Mouse (Mus musculus) mesoderm, embryonic 11.5 days (tissue): ENCODE results near the gene Myo9b.
A peak's percentile ranks its signal among the peaks of the same experiment; 100 is the strongest.
"Not testable (repeated sequence)": the region's sequence is repeated elsewhere in the genome, so short reads cannot be mapped to it uniquely, and the experiment has no call there.

Experiments used
- DNase-seq: peaks from one replicate; pipeline ENCODE4 v3.0.0-alpha.2; 2012; ENCODE audit warnings: low read depth, low spot score

Gene Myo9b

DNA sequence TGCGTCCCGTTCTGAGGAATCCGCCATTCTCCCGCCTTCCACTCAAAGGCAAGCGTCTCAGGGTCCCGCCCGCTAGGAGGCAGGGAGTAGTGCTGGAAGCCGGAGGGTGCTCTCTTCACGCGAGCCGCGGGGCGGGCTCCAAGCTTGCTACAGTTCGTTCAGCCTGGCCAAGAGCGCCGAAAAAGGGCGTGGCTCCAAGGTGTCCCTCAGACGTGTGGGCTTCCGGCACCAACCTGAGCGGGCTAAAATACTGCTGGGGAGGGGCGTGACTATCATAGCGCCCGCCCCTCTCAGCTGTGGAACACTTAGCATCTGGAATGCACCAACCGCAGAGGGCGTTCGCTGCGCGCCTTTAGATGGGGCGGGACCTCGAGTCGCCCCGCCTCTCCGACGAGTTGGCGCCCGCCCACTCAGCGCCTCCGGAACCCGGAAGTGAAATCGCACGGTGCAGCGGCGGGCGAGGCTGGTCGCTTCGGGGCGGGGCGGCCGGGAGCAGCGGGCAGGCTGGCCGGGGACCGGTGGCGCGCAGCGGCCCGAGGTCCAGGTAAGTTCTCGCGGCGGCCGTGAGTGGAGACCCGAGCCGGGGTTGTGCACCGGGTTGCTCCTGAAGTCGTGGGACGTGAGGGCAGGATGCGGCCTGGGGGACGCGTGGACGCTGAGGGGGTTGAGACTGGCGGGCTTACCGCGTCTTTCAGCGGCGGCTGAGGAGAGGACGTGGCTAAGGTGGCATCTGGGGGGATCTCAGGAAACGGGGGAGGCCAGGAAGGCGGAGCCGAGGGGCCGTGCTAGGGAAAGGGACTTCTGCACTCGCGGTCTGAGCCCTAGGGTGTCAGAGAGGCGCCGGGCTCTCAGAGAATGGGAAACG lies at the start of gene Myo9b, which contains the start of gene Haus8:
Gene Myo9b (plus strand): TSS at position 429 of the 865 bp plus-strand sequence.
Gene Haus8 (minus strand): TSS at position 649 of the 865 bp plus-strand sequence.
- DNase-seq, result peak; percentile 98

DNA sequence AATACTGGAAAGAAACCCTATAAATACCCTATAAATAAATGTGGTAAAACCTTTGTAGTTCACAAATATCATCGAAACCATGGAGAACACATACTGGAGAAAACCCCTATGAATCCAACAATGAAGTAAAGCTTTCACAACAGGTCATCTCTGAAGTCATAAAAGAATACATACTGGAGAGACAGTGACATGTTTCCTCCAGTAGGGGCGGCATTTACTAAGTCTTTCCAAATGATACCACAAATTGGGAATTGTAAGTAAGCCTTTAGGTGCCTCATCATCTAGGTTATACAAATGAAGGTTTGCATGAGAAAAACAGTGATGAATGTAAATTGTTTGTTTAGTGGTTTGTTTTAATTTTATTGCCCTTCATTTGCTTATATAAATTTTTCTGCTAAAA lies 48.0 kb upstream of the Myo9b start:
- no peak for DNase-seq

DNA sequence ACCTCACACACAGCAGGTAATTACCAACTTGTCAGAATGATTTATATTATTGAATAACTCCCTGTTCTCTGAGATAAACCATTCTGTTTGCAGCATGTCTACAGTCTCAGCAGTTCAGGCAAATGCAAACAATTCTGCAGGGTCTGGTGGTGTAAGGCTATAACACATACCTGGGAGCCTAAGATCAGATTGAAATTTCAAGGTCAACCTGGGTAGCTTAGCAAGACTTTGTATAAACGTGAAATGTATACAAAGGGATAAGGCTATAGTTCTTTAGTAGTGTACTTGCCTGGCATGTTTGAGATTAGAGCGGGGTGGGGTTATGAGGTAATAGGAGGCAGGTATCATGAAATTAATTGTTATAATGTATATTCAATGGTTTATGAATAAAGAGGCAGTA lies 29.8 kb upstream of the Myo9b start:
- DNase-seq, result no peak

DNA sequence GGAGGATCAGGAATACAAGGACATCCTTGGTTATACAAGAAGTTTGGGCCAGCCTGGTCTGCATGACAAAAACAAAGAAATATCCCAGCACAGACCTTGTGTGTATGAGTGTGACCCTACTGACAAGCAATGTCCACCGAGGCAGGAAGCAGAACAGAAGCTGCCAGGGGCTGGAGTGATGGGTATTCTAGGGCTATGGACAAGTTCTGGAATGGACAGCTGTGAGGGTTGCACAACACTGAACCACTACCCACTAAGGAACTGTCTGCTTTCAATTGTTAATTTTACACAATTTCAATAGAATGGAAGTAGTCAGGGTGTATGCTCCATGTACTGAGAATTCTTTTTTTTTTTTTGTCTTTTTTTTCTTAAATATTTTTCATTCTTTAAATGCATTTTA lies 24.3 kb upstream of the Myo9b start:
- DNase-seq, result no peak

DNA sequence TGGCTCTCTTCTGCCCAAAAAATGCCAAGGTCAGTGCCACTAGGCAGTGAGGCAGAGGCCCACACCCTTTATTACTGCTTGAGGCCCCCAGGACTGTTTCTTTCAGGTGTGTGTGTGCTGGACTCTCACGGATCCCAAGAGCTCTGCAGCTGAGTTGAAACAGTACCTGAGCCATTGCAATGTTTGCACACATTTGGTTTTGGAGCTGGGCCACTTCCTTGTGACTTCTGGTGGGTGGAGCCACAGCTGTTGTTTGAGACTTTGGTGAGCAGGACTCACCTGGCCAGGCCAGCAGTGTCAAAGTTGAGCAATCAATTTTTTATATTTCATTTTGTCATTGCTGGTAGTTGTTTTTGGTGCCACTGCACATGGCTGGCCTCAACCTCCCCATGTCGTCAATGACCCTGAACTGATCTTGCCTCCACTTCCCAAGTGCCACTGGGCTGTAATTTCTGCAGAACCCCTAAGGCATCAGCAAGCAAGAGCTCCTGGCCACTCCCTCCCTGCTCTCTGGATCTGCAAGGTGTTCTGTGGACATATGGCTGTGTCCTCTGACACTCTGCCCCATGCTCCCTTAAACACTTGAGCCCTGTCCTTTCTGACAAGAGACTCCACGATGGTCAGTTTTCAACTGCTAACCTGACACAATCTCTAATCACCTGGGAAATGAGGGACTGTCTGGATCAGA lies 15.8 kb upstream of the Myo9b start:
- DNase-seq, result no peak

DNA sequence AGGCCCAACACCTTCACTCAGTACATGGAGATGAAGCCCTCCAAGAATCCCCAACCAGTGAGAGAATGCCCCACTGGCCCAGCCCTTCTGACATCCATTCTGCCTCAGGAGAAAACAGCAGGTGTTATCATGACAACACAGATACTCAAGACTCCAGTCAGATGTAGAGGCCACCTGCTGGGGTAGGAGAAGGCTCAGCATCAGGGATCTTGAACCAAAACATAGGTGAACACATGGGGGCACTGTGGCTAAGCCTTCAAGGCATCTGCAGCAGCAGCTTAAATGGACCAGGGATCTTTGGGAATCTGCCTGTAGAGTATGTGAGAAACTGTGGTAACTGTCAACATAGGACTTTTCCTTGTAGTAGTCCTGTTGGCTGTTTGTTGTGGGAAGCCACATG lies 11.3 kb upstream of the Myo9b start:
- no peak for DNase-seq

DNA sequence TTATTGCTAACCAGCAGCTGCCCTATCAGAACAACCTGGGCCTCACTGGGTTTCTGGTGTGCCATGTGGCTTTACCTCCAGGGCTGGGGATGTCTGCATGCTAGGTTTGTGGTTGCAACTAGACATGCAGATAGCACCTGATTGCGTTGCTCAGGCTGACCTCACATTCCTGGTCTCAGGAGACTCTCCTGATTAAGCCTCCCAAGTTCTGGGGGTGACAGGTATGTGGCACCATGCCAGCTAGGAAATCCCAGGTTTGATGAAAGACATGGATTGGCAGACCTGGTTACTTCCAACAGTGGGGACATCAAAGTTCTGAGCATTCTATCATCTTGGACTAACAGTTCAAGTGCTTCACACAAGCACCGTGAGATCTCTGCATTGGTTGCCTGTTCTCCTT lies 4.8 kb upstream of the Myo9b start:
- no peak for DNase-seq

DNA sequence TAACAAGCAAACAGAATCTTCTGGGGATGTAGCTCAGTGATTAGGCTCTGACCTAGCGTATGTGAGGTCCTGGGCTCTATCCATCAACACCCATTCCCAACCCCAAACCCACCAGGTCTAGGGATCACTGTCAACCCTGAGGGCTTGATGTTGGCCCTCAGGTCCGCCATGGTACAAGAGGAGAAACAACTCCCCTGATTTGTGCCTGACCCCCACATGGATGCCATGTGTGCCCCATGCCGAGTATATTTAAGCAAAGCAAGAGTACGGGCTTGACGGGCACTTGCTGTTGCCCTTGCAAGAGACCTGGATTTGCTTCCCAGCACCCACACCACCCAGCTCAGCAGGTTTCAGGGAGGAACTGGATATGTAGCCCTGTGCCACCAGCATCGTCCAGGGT lies 4.2 kb upstream of the Myo9b start:
- not testable (repeated sequence) for DNase-seq

DNA sequence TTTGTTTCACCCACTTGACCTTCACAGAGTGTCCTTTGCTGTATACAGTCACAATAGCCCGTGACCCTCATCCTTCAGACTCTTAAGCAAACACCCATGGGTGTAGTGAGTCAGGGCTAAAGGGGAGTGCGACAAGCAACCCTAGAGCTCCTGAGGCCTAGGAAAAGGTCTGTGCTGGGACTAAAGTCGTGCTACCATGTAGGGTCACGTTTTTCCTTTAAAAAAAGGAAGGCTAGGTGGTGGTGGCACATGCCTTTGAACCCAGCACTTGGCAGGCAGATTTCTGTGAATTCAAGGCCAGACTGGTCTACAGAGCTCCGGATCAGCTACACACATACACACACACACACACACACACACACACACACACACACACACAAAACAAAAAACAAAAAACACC lies 884 bp upstream of the Myo9b start:
- DNase-seq, result no peak

DNA sequence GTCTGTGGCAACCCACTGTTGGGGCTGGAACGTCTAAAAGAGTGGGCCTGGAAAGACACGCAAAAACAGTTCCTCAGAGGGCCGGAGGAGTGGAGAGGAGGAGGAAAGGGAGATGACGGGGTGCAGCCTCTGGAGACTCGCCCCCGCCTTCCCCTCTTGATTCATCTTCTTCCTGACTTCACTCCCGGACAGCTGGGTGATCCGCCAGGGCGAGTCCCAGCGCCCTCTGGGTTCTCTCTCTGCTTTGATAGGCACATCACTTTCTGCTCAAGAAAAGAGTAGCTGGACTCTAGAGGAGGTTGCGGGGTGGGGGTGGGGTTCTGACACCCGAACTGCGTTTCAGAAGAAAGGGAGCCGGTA lies 617 bp downstream of the Myo9b start:
- DNase-seq, result peak; percentile 51

DNA sequence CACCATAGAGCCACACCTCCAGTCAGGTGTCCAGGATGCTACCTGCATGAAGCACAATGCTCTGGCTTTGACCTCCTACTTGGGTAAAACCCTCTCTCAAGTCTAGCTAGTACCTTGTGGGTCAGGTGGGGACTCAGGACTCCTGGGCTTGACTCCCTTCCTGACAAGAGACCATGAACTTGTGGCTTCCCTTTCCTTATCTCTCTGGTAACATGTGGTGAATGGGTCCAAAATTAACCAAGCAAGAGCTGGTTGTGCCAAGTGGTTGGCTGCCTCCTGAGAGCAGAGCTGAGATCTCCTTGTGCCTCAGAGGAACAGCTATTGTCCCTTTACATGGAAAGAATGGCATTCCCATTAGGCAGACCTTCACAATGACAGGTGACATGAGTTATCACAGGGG lies 2.0 kb downstream of the Myo9b start:
- no peak for DNase-seq

DNA sequence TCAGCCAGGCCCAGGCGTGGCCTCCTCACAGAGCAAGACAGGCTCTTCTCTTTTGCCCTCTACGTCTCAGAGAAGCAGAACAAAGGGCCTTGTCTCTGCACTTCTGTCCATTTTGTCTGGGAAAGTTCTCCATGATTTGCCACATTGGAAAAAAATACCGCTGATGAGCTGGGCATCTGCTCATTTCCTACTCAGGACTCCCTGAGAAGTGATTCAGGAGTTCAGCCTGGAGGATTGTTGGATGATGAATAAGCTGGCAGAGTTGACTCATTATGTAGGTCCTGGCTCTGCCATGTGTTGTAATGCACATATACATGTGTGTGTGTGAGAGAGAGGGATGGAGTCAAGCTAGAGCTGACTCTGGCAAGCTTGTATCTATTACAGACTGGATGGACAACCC lies 3.7 kb downstream of the Myo9b start:
- no peak for DNase-seq

DNA sequence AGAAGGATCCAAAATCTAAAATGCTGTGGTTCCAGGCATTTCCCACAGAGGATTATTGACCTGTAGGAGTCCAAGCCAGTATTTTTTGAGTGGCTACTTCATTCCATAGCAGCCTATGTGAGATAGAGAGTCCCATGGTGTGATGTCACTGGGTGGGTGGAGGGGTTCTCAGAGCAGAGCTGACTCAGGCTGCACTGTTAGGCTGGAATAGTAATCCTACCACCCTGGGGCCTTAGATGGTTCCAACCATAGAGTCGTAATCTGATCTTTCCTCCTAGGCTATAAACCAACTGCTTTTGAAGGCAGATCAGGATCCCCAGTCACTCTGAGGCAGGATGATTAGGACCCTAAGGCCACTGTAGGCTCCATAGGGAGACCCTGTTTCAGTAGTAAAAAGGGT lies 6.9 kb downstream of the Myo9b start:
- not testable (repeated sequence) for DNase-seq

DNA sequence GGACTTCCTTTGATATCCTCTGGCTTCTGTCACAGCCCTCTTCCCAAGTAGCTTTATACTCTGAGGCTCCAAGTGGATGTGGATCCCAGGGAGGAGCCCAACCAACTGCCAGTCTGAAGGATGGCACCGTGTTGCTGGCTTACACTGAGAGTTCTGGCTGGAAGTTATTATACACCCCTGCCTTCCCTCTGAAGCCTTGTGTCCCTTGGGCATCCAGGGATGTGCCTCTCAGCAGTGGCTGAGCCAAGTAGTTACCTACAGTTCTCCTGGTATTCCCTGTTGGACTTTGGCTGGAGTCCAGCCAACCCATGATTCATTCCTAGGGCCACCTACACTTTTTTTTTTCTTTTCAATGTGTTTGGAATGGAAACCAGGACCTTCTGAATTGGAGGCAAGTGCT lies 9.2 kb downstream of the Myo9b start:
- DNase-seq, result not testable (repeated sequence)

DNA sequence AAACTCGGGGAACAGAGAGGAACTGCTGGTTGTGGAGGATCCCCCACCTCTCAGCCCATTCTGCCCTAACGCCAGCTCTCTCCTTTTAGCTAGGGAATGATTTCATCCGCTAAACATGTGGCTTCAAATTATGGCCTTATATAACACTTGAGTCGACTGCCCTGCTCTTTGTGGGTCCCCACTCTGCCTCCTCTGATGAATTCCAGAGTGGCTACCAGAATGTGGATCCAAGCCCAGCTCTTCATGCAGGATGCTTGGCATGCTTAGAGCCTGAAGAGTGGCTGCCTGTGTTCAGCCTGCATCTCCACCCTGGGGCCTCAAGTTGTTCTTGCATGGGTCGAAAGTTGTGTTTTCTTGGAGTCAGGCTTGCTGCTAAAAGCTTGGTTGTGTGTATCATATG lies 10.1 kb downstream of the Myo9b start:
- no peak for DNase-seq

DNA sequence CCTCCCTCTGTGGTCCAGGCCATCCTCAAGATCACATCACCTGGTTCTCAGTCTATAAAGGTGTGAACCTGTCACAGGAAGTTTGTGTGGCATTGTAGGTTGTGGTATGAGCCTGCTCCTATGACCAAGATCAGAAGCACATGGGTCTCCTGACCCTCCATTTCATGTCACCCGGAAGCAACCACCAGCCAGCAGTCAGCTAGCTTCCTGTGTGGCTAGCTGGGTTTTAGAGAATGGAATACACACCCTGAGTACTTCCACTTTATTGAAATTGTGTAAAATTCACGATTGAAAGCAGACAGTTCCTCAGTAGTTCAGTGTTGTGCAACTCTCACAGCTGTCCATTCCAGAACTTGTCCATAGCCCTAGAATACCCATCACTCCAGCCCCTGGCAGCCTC lies 13.7 kb downstream of the Myo9b start:
- DNase-seq, result not testable (repeated sequence)

DNA sequence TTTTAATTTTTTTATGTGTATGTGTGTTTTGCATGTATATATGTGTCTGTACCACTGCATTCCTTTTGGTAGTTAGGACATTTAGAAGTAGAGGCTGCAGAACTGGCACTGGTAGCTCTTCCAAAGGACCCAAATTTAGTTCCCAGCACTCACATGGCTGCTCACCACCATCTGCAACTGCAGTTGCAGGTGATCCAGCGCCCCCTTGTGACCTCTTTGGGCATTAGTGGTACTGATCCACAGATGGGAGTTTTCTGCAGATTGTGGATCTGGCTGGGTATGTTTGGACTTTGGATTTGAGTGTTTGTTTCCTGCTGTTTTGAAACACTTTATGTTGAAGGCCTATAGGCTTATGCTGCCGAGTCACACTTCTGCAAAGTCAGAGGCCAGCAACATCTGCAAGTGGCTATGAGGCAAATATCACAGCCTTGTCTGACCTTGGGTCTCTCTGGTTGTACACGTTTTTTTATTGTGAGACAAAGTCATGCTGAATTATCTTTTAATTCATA lies 16.0 kb downstream of the Myo9b start:
- no peak for DNase-seq

DNA sequence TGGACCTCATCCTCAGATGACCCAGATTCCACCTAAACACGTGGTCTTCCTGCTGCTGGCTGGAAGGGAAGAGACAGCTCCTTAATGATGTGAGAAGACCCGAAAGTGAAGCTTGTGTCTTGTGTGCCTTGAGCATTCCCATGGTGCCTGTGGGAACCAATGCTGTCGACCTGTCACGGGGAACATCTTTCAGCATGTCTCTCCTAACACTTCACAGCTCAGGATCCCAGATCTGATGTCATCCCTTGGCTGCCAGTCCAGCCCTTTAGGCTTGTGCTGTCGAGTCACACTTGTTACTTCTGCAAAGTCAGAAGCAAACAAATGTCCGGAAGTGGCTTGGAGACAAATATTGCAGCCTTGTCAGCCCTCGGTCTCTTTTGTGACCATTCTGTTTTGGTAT lies 16.6 kb downstream of the Myo9b start:
- no peak for DNase-seq

DNA sequence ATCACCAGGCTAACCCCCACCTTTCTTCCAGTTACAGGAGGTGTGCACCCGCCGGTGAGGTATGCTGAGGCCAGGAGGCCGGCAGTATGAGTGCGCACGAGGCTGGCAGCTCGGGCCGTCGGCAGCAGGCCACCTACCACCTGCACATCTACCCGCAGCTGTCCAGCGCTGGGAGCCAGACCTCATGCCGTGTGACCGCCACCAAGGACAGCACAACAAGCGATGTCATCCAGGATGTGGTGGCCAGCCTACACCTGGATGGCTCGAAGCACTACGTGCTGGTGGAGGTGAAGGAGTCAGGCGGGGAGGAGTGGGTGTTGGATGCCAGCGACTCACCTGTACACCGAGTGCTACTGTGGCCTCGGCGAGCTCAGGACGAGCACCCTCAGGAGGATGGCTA lies 17.7 kb downstream of the Myo9b start:
- DNase-seq, result no peak

DNA sequence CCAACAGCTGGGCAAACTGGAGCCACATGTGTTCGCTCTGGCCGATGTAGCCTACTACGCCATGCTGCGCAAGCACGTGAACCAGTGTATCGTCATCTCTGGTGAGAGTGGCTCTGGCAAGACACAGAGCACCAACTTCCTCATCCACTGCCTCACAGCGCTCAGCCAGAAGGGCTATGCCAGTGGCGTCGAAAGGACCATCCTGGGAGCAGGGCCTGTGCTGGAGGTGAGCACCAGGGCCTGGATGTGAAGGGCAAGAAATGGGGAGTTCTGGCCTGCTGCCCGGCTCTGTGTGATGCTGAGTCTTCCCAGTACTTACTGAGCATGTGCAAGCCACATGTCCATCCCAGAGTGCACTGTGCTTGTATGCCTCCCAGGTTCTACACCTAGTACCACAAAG lies 18.4 kb downstream of the Myo9b start:
- no peak for DNase-seq

DNA sequence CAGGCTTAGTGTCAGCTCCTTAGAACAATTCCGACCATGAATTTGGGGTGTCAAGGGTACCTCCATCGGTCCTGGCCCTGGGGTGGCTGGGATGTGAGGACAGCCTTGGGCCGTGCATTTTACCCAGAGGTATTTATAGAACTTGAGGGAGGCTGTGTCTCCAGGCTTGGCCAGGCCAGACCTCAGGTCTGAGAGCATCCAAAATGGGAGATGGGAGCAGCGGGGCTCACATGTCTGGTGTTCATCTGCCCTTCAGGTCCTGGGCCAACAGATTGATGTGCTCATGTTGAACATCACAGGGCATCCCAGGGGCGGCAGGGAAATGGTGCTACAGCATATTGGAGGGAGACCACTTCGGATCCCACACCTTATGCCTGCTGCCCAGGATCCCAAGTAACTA lies 18.8 kb downstream of the Myo9b start:
- no peak for DNase-seq

DNA sequence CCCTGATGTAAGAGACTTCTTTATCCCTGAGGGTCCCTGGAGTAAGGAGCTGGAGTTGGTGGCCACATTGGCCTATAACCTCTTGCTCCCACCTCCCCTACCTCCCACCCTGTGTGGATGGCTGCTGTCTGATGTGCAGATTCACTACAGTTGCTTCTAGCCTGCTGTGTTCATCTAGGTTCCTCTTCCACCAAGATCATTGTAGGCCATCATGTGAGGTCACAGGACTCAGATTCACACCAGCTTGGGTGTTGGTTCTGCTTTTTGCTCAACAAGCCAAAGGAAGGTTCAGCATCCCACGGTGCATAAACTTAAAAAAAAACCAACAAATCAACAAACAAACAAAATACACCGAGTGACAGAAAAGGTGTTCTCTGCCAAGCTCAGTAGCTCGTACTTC lies 21.4 kb downstream of the Myo9b start:
- DNase-seq, result not testable (repeated sequence)

DNA sequence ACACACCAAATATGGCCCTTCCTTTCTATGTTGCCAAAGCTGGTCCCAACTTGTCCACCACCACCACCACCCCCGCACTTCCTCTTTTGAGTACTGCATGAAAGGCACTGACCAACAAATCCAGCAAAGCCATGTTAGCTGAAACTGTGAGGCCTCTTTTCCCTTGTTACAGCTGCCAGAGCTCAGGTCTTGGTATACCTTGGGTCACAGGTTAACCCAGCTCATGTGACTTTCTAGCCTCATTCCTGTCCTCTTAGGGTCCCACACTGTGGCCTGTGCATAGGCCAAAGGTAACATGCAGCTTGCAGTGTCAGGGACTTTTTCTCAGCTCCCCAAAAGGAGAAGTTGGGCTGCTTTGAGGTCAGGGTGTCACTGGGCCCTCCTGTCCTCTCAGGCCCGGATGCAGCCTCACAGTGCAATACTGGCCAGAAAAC lies 23.7 kb downstream of the Myo9b start:
- no peak for DNase-seq
